Mouse (Mus musculus): ENCODE data around the gene Tmem30b. TPM values are rescaled to one million over a fixed set of nuclear protein-coding genes. Genes with fewer than 3 reads are reported as not detected.

Tmem30b gene
- total RNA-seq, 1 experiment: 3.4 TPM

DNA sequence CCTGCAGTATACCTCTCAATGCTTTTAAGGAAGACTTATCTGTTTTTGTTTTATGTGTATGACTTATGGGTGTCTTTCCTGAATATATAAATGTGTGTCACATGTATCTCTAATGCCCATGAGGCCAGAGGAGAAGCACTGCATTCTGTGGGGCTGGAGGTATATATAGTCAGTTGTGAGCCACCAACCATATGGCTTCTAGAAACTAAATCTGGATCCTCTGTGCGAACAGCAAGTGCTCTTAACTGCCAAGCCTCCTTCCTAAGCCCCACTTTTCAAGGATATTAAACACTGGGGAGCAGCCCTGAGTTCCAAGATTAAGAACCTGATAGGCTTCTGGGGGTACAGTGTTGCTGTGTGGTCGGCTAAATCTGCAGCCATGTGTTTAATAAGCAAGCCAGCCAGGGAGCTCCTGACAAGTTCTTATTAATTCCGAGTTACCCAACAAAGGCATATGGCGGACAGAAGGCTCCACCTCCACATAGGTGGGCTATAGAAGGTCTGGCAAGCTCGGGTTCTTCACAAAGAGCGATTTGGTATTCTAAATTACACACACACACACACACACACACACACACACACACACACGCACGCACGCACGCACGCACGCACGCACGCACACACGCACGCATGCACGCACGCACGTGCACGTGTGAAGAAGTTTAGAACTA lies 12.5 kb upstream of the Tmem30b start:
- in situ Hi-C loops (cut with MboI; ENCODE audit: low sequenced_read_pairs in 2 of 2, unreplicated experiment in 2 of 2): no loop called here
- no peaks in the 10 kb centered on the region for H3K9me3 ChIP-seq (ENCODE audit: control insufficient read depth, insufficient read depth, low read depth, low read length)
- no peaks in the 10 kb centered on the region for H3K36me3 ChIP-seq (ENCODE audit: control insufficient read depth, insufficient read depth, low read length, poor library complexity, severe bottlenecking)
- H3K9ac ChIP-seq (ENCODE audit: insufficient read depth, low read depth, low read length, poor library complexity, severe bottlenecking): no peak overlapping the region
- H3K4me1 ChIP-seq (ENCODE audit: control insufficient read depth in 2 of 2, insufficient read depth in 2 of 2, low read length in 2 of 2, poor library complexity in 1 of 2): peaks cover 0 to 2% of the 10 kb centered on the region in 2 experiments; a peak in 2 of 4 replicates
- no peak overlapping the region for H3K4me3 ChIP-seq (ENCODE audit: insufficient read depth in 1 of 2, low read depth in 1 of 2, low read length in 2 of 2, poor library complexity in 1 of 2, severe bottlenecking in 1 of 2)
- DNase-seq (ENCODE audit: low read depth, low spot score): no peak
- no peak for TF ChIP-seq MAFK (IDR thresholded peaks at IDR 0.05; ENCODE audit: insufficient read depth, low read depth, low read length)
- no peak for TF ChIP-seq ZC3H11A (IDR thresholded peaks at IDR 0.05; ENCODE audit: borderline replicate concordance, low read depth, low read length)
- no peak for TF ChIP-seq HCFC1 (IDR thresholded peaks at IDR 0.05; ENCODE audit: borderline replicate concordance, insufficient read depth, low read length)
- no peak for TF ChIP-seq ZNF384 (IDR thresholded peaks at IDR 0.05; ENCODE audit: low read depth, low read length)
- no peak for TF ChIP-seq CHD2 (IDR thresholded peaks at IDR 0.05; ENCODE audit: low read depth, low read length)
- no peak overlapping the region for H3K27ac ChIP-seq (ENCODE audit: insufficient read depth, low read depth, low read length, poor library complexity, severe bottlenecking)

DNA sequence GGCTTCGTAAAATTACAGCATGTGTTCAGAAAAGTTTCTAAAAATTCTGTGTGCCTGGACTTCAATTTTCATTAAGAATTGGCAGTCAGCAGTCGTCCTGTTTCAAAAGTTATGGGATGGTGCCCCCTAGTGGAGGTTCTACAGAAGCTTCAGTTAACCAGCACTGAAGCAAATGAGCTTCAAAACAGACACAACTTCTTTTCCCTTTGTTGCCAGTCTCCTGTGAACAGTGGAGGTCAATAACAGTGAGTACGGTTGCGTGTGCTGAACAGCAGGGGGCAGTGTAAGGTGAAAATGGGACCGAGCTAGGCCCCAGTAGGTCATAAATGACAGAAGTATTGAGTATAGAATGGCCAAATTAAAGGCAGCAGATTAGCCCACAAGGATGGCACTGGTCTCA lies 8.0 kb upstream of the Tmem30b start:
- no peak overlapping the region for H3K27ac ChIP-seq (ENCODE audit: insufficient read depth, low read depth, low read length, poor library complexity, severe bottlenecking)
- peaks cover 0 to under 1% of the 10 kb centered on the region in 2 experiments; a peak in 1 of 4 replicates for H3K4me1 ChIP-seq (ENCODE audit: control insufficient read depth in 2 of 2, insufficient read depth in 2 of 2, low read length in 2 of 2, poor library complexity in 1 of 2)
- no peak overlapping the region for H3K9ac ChIP-seq (ENCODE audit: insufficient read depth, low read depth, low read length, poor library complexity, severe bottlenecking)
- TF ChIP-seq CHD2 (IDR thresholded peaks at IDR 0.05; ENCODE audit: low read depth, low read length) (no peak), ZC3H11A (IDR thresholded peaks at IDR 0.05; ENCODE audit: borderline replicate concordance, low read depth, low read length) (peak; percentile 86)
- no peaks in the 10 kb centered on the region for H3K9me3 ChIP-seq (ENCODE audit: control insufficient read depth, insufficient read depth, low read depth, low read length)
- DNase-seq (ENCODE audit: low read depth, low spot score): peak; percentile 66
- in situ Hi-C loops (cut with MboI; ENCODE audit: low sequenced_read_pairs in 2 of 2, unreplicated experiment in 2 of 2): no loop called here
- H3K4me3 ChIP-seq (ENCODE audit: insufficient read depth in 1 of 2, low read depth in 1 of 2, low read length in 2 of 2, poor library complexity in 1 of 2, severe bottlenecking in 1 of 2): no peak overlapping the region
- no peaks in the 10 kb centered on the region for H3K36me3 ChIP-seq (ENCODE audit: control insufficient read depth, insufficient read depth, low read length, poor library complexity, severe bottlenecking)

DNA sequence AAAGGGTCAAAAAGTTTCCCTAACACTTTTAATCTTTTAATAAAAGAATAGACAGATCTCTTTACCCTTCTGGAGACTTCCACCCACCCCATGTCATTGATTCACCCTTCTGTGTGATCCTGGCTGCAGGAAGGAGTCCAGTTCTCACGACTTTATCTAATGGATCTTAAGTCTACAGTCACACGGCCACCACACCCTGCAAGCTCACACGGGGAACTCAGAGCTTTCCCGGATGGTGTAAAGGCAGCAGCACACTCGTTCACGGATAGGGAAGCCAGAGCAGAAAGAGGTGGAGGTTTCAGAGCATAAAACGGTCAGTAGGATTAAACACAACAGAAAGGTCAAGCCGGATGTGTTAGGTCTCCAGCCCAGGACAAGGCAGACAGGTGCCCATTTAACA lies 2.1 kb upstream of the Tmem30b start:
- no peaks in the 10 kb centered on the region for H3K9me3 ChIP-seq (ENCODE audit: control insufficient read depth, insufficient read depth, low read depth, low read length)
- no peaks in the 10 kb centered on the region for H3K36me3 ChIP-seq (ENCODE audit: control insufficient read depth, insufficient read depth, low read length, poor library complexity, severe bottlenecking)
- H3K9ac ChIP-seq (ENCODE audit: insufficient read depth, low read depth, low read length, poor library complexity, severe bottlenecking): no peak overlapping the region
- in situ Hi-C loops (cut with MboI; ENCODE audit: low sequenced_read_pairs in 2 of 2, unreplicated experiment in 2 of 2): loop anchor here (25.0 kb wide), 1 partner anchor 511 kb away; no protein-coding TSS in a partner anchor
- peaks cover 2 to 16% of the 10 kb centered on the region in 2 experiments; a peak in 2 of 4 replicates for H3K4me1 ChIP-seq (ENCODE audit: control insufficient read depth in 2 of 2, insufficient read depth in 2 of 2, low read length in 2 of 2, poor library complexity in 1 of 2)
- TF ChIP-seq ZC3H11A (IDR thresholded peaks at IDR 0.05; ENCODE audit: borderline replicate concordance, low read depth, low read length) (no peak), CHD2 (IDR thresholded peaks at IDR 0.05; ENCODE audit: low read depth, low read length) (no peak), ZNF384 (IDR thresholded peaks at IDR 0.05; ENCODE audit: low read depth, low read length) (no peak), HCFC1 (IDR thresholded peaks at IDR 0.05; ENCODE audit: borderline replicate concordance, insufficient read depth, low read length) (no peak), MAFK (IDR thresholded peaks at IDR 0.05; ENCODE audit: insufficient read depth, low read depth, low read length) (no peak)
- H3K27ac ChIP-seq (ENCODE audit: insufficient read depth, low read depth, low read length, poor library complexity, severe bottlenecking): no peak overlapping the region
- no peak for DNase-seq (ENCODE audit: low read depth, low spot score)
- H3K4me3 ChIP-seq (ENCODE audit: insufficient read depth in 1 of 2, low read depth in 1 of 2, low read length in 2 of 2, poor library complexity in 1 of 2, severe bottlenecking in 1 of 2): no peak overlapping the region

DNA sequence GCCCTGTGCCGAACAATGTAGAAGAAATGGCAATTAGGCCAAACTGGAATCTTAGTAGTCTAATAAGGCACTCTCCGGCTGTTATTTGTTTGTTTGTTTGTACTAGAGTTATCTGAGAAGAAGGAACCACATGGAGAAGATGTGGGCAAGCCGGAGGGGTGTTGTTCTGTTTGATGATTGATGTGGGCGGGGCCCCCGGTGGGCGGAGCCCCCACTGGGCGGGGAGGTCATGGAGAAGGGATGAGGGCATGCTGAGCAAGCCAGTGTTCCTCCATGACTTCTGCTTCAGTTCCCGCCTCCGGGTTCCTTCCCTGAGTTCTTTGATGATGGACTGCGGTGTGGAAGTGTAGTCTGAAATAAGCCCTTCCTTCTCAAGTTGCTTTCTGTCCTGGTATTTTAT lies 1.5 kb upstream of the Tmem30b start:
- TF ChIP-seq HCFC1 (IDR thresholded peaks at IDR 0.05; ENCODE audit: borderline replicate concordance, insufficient read depth, low read length) (no peak), ZNF384 (IDR thresholded peaks at IDR 0.05; ENCODE audit: low read depth, low read length) (no peak), MAFK (IDR thresholded peaks at IDR 0.05; ENCODE audit: insufficient read depth, low read depth, low read length) (no peak), CHD2 (IDR thresholded peaks at IDR 0.05; ENCODE audit: low read depth, low read length) (no peak), ZC3H11A (IDR thresholded peaks at IDR 0.05; ENCODE audit: borderline replicate concordance, low read depth, low read length) (no peak)
- H3K4me3 ChIP-seq (ENCODE audit: insufficient read depth in 1 of 2, low read depth in 1 of 2, low read length in 2 of 2, poor library complexity in 1 of 2, severe bottlenecking in 1 of 2): no peak overlapping the region
- no peak overlapping the region for H3K27ac ChIP-seq (ENCODE audit: insufficient read depth, low read depth, low read length, poor library complexity, severe bottlenecking)
- no peaks in the 10 kb centered on the region for H3K36me3 ChIP-seq (ENCODE audit: control insufficient read depth, insufficient read depth, low read length, poor library complexity, severe bottlenecking)
- peaks cover 2 to 16% of the 10 kb centered on the region in 2 experiments; a peak in 2 of 4 replicates for H3K4me1 ChIP-seq (ENCODE audit: control insufficient read depth in 2 of 2, insufficient read depth in 2 of 2, low read length in 2 of 2, poor library complexity in 1 of 2)
- peak; percentile 46 for DNase-seq (ENCODE audit: low read depth, low spot score)
- in situ Hi-C loops (cut with MboI; ENCODE audit: low sequenced_read_pairs in 2 of 2, unreplicated experiment in 2 of 2): loop anchor here (25.0 kb wide), 1 partner anchor 510 kb away; no protein-coding TSS in a partner anchor
- H3K9ac ChIP-seq (ENCODE audit: insufficient read depth, low read depth, low read length, poor library complexity, severe bottlenecking): no peak overlapping the region
- no peaks in the 10 kb centered on the region for H3K9me3 ChIP-seq (ENCODE audit: control insufficient read depth, insufficient read depth, low read depth, low read length)
